Mouse (Mus musculus): ENCODE measurements around the gene Hoxa11. TPM values are rescaled to one million over a fixed set of nuclear protein-coding genes. Genes with fewer than 3 reads are reported as not detected.

Hoxa11 gene
- polyA plus RNA-seq, 1 experiment, result 10.9 TPM

GRCm38 (mm10) chr6:52259811-52260261 lies 14.2 kb upstream of the Hoxa11 start:
- H3K79me2 ChIP-seq (ENCODE audit: control insufficient read depth, insufficient read depth), result no peaks in the 10 kb centered on the region
- peak in 1 of 3 experiments; percentile 1 for TF ChIP-seq MYOD1 (IDR thresholded peaks at IDR 0.05; ENCODE audit: control insufficient read depth in 1 of 3, insufficient read length in 2 of 3, low read depth in 2 of 3)
- TF ChIP-seq CEBPB (IDR thresholded peaks at IDR 0.05; ENCODE audit: insufficient read depth, poor library complexity, severe bottlenecking), result no peak
- H3K4me2 ChIP-seq (ENCODE audit: low read depth), result peak overlapping the region; percentile 74
- H3ac ChIP-seq (ENCODE audit: control insufficient read depth, insufficient read length), result peak overlapping the region; percentile 20
- H3K4me3 ChIP-seq, result peak overlapping the region; percentile 29
- no peaks in the 10 kb centered on the region for H3K36me3 ChIP-seq (ENCODE audit: control insufficient read depth, insufficient read depth)
- peaks cover 5% of the 10 kb centered on the region for H3K27me3 ChIP-seq (ENCODE audit: control insufficient read depth, insufficient read depth, insufficient read length)

- H3K79me2 ChIP-seq (ENCODE audit: control insufficient read depth, insufficient read depth), result no peaks in the 10 kb centered on the region
- no peaks in the 10 kb centered on the region for H3K36me3 ChIP-seq (ENCODE audit: control insufficient read depth, insufficient read depth)
- peaks cover 5% of the 10 kb centered on the region for H3K27me3 ChIP-seq (ENCODE audit: control insufficient read depth, insufficient read depth, insufficient read length)
- peak overlapping the region; percentile 20 for H3ac ChIP-seq (ENCODE audit: control insufficient read depth, insufficient read length)
- H3K4me3 ChIP-seq, result peak overlapping the region; percentile 29
- TF ChIP-seq REST (IDR thresholded peaks at IDR 0.05; ENCODE audit: insufficient read depth, insufficient read length) (no peak), MYOG (IDR thresholded peaks at IDR 0.05; ENCODE audit: control insufficient read depth in 1 of 3, insufficient read depth in 1 of 3, insufficient read length in 2 of 3, low read depth in 2 of 3) (no peak), CEBPB (IDR thresholded peaks at IDR 0.05; ENCODE audit: insufficient read depth, poor library complexity, severe bottlenecking) (no peak), TCF12 (IDR thresholded peaks at IDR 0.05; ENCODE audit: insufficient read depth, poor library complexity, severe bottlenecking) (no peak), MYOD1 (IDR thresholded peaks at IDR 0.05; ENCODE audit: control insufficient read depth in 1 of 3, insufficient read length in 2 of 3, low read depth in 2 of 3) (no peak), TCF3 (IDR thresholded peaks at IDR 0.05; ENCODE audit: insufficient read length, low read depth) (no peak), USF1 (IDR thresholded peaks at IDR 0.05; ENCODE audit: low read depth) (no peak), E2F4 (IDR thresholded peaks at IDR 0.05; ENCODE audit: insufficient read depth) (no peak), SRF (IDR thresholded peaks at IDR 0.05; ENCODE audit: control insufficient read depth, insufficient read length, low read depth) (no peak), POLR2A (IDR thresholded peaks at IDR 0.05; ENCODE audit: insufficient read length, low read depth) (no peak), MAX (IDR thresholded peaks at IDR 0.05; ENCODE audit: low read depth) (no peak), POLR2AphosphoS2 (IDR thresholded peaks at IDR 0.05; ENCODE audit: insufficient read length, low read depth) (no peak)
- H3K4me2 ChIP-seq (ENCODE audit: low read depth), result peak overlapping the region; percentile 74
Measured at GRCm38 (mm10) chr6:52259081-52259790, 13.6 kb upstream of the Hoxa11 start.

- no peak overlapping the region for H3ac ChIP-seq (ENCODE audit: control insufficient read depth, insufficient read length)
- no peaks in the 10 kb centered on the region for H3K27me3 ChIP-seq (ENCODE audit: control insufficient read depth, insufficient read depth, insufficient read length)
- TF ChIP-seq USF1 (IDR thresholded peaks at IDR 0.05; ENCODE audit: low read depth) (no peak), TCF3 (IDR thresholded peaks at IDR 0.05; ENCODE audit: insufficient read length, low read depth) (no peak), POLR2A (IDR thresholded peaks at IDR 0.05; ENCODE audit: insufficient read length, low read depth) (no peak), E2F4 (IDR thresholded peaks at IDR 0.05; ENCODE audit: insufficient read depth) (no peak), MYOG (IDR thresholded peaks at IDR 0.05; ENCODE audit: control insufficient read depth in 1 of 3, insufficient read depth in 1 of 3, insufficient read length in 2 of 3, low read depth in 2 of 3) (no peak), SRF (IDR thresholded peaks at IDR 0.05; ENCODE audit: control insufficient read depth, insufficient read length, low read depth) (no peak), MYOD1 (IDR thresholded peaks at IDR 0.05; ENCODE audit: control insufficient read depth in 1 of 3, insufficient read length in 2 of 3, low read depth in 2 of 3) (no peak), REST (IDR thresholded peaks at IDR 0.05; ENCODE audit: insufficient read depth, insufficient read length) (no peak), POLR2AphosphoS2 (IDR thresholded peaks at IDR 0.05; ENCODE audit: insufficient read length, low read depth) (no peak), CEBPB (IDR thresholded peaks at IDR 0.05; ENCODE audit: insufficient read depth, poor library complexity, severe bottlenecking) (no peak), MAX (IDR thresholded peaks at IDR 0.05; ENCODE audit: low read depth) (no peak), TCF12 (IDR thresholded peaks at IDR 0.05; ENCODE audit: insufficient read depth, poor library complexity, severe bottlenecking) (no peak)
- no peak overlapping the region for H3K4me2 ChIP-seq (ENCODE audit: low read depth)
- no peaks in the 10 kb centered on the region for H3K79me2 ChIP-seq (ENCODE audit: control insufficient read depth, insufficient read depth)
- H3K36me3 ChIP-seq (ENCODE audit: control insufficient read depth, insufficient read depth), result no peaks in the 10 kb centered on the region
- no peak overlapping the region for H3K4me3 ChIP-seq
Measured at GRCm38 (mm10) chr6:52256956-52257355, 11.3 kb upstream of the Hoxa11 start.

- peaks cover 13% of the 10 kb centered on the region for H3K79me2 ChIP-seq (ENCODE audit: control insufficient read depth, insufficient read depth)
- peak overlapping the region; percentile 45 for H3K4me3 ChIP-seq
- peak overlapping the region; percentile 35 for H3ac ChIP-seq (ENCODE audit: control insufficient read depth, insufficient read length)
- H3K36me3 ChIP-seq (ENCODE audit: control insufficient read depth, insufficient read depth), result no peaks in the 10 kb centered on the region
- no peak for TF ChIP-seq MYOG (IDR thresholded peaks at IDR 0.05; ENCODE audit: control insufficient read depth in 1 of 3, insufficient read depth in 1 of 3, insufficient read length in 2 of 3, low read depth in 2 of 3)
- no peak for TF ChIP-seq E2F4 (IDR thresholded peaks at IDR 0.05; ENCODE audit: insufficient read depth)
- peak; percentile 82 for TF ChIP-seq POLR2AphosphoS2 (IDR thresholded peaks at IDR 0.05; ENCODE audit: insufficient read length, low read depth)
- no peak for TF ChIP-seq TCF12 (IDR thresholded peaks at IDR 0.05; ENCODE audit: insufficient read depth, poor library complexity, severe bottlenecking)
- peak; percentile 79 for TF ChIP-seq POLR2A (IDR thresholded peaks at IDR 0.05; ENCODE audit: insufficient read length, low read depth)
- H3K27me3 ChIP-seq (ENCODE audit: control insufficient read depth, insufficient read depth, insufficient read length), result no peaks in the 10 kb centered on the region
- peak overlapping the region; percentile 64 for H3K4me2 ChIP-seq (ENCODE audit: low read depth)
Measured at GRCm38 (mm10) chr6:52253511-52254500, 8.2 kb upstream of the Hoxa11 start.

Measured in myocyte (in vitro differentiated cells).